Mouse (Mus musculus) limb, embryonic 10.5 days (tissue): ENCODE data around the gene Nat9. TPM values are rescaled to one million over a fixed set of nuclear protein-coding genes. Genes with fewer than 3 reads are reported as not detected.

Experiments used
- DNase-seq: peaks from one replicate; pipeline ENCODE4 v3.0.0-alpha.2; 2017; ENCODE audit warnings: low spot score
- H3K27ac ChIP-seq: fragments of 300-500 bp; sonication (generic); 2 replicates; pipeline ENCODE4 v1.5.1; 2016; ENCODE audit warnings: mild to moderate bottlenecking
- H3K27me3 ChIP-seq: fragments of 300-500 bp; sonication (generic); 2 replicates; pipeline ENCODE4 v1.6.1; 2016; ENCODE audit warnings: low read depth, mild to moderate bottlenecking; ENCODE audit not compliant: poor library complexity, severe bottlenecking
- H3K36me3 ChIP-seq: fragments of 300-500 bp; sonication (generic); 2 replicates; pipeline ENCODE4 v1.6.1; 2016; ENCODE audit warnings: mild to moderate bottlenecking, moderate library complexity
- H3K4me1 ChIP-seq: fragments of 300-500 bp; sonication (generic); 2 replicates; pipeline ENCODE4 v1.6.1; 2016
- H3K4me3 ChIP-seq: fragments of 300-500 bp; sonication (generic); 2 replicates; pipeline ENCODE4 v1.5.1; 2016; ENCODE audit warnings: mild to moderate bottlenecking, moderate library complexity
- H3K9me3 ChIP-seq: fragments of 300-500 bp; sonication (generic); replicated peaks from 2 replicates; pipeline ENCODE4 v1.6.1; 2016; ENCODE audit warnings: mild to moderate bottlenecking
- WGBS: fragments of 180-500 bp; shearing (Covaris S2); methylation state at CpG from one replicate; pipeline ENCODE4 v1.1.7; 2016; 5-methylcytosine and 5-hydroxymethylcytosine counted together
- polyA plus RNA-seq: library from polyadenylated mRNA; unstranded; fragments of >200 nt; fragmentation: Nextera tagmentation; extraction: Ambion mirVana; gene quantifications from 2 replicates; pipeline ENCODE4 v1.2.1, GENCODE M21; 2016

Gene Nat9
- polyA plus RNA-seq, 1 experiment from 2014 or later, result 22.7 TPM

GRCm38 (mm10) chr11:115184973-115185372, 2.7 kb downstream of the Nat9 start:
- no peak for DNase-seq
- Histone ChIP-seq H3K4me1 (peaks cover 29% of the 10 kb centered on the region), H3K27me3 (no peaks in the 10 kb centered on the region), H3K4me3 (no peak overlapping the region), H3K27ac (no peak overlapping the region), H3K9me3 (no peaks in the 10 kb centered on the region), H3K36me3 (0 out of 2 replicates have a peak, but pooled peaks cover under 1% of the 10 kb centered on the region)
- WGBS, result 39% methylated on average over 4 of the region's 4 CpGs

- no peak overlapping the region for H3K4me3 ChIP-seq
- WGBS, result 24% methylated on average over 12 of the region's 12 CpGs
- DNase-seq, result peak; percentile 92
- peaks cover 5% of the 10 kb centered on the region; the same call in 1 of the 2 replicates for H3K27me3 ChIP-seq
- no peaks in the 10 kb centered on the region for H3K9me3 ChIP-seq
- peaks cover 43% of the 10 kb centered on the region for H3K4me1 ChIP-seq
- H3K27ac ChIP-seq, result no peak overlapping the region
- no peaks in the 10 kb centered on the region for H3K36me3 ChIP-seq
Observed at GRCm38 (mm10) chr11:115181913-115182638, 5.6 kb downstream of the Nat9 start.

GRCm38 (mm10) chr11:115179881-115180280, 7.8 kb downstream of the Nat9 start:
- peaks cover 20% of the 10 kb centered on the region for H3K27me3 ChIP-seq
- H3K4me3 ChIP-seq, result no peak overlapping the region
- no peaks in the 10 kb centered on the region for H3K36me3 ChIP-seq
- WGBS, result 75% methylated on average over 6 of the region's 6 CpGs
- no peak overlapping the region for H3K27ac ChIP-seq
- peaks cover 51% of the 10 kb centered on the region for H3K4me1 ChIP-seq
- no peak for DNase-seq
- no peaks in the 10 kb centered on the region for H3K9me3 ChIP-seq

GRCm38 (mm10) chr11:115179191-115179590, 8.5 kb downstream of the Nat9 start:
- peaks cover 27% of the 10 kb centered on the region for H3K27me3 ChIP-seq
- peaks cover 58% of the 10 kb centered on the region for H3K4me1 ChIP-seq
- H3K36me3 ChIP-seq, result no peaks in the 10 kb centered on the region
- H3K27ac ChIP-seq, result peak overlapping the region; percentile 6; the same call in 1 of the 2 replicates
- no peak overlapping the region for H3K4me3 ChIP-seq
- DNase-seq, result no peak
- 76% methylated on average over 6 of the region's 6 CpGs for WGBS
- no peaks in the 10 kb centered on the region for H3K9me3 ChIP-seq

GRCm38 (mm10) chr11:115178766-115179165, 8.9 kb downstream of the Nat9 start:
- 79% methylated on average over 2 of the region's 2 CpGs for WGBS

GRCm38 (mm10) chr11:115177559-115178195, 10.0 kb downstream of the Nat9 start:
- Histone ChIP-seq H3K27ac (peak overlapping the region; percentile 61; the same call in 1 of the 2 replicates), H3K4me1 (peaks cover 73% of the 10 kb centered on the region), H3K27me3 (peaks cover 42% of the 10 kb centered on the region), H3K36me3 (no peaks in the 10 kb centered on the region), H3K9me3 (no peaks in the 10 kb centered on the region), H3K4me3 (no peak overlapping the region)
- WGBS, result 35% methylated on average over 10 of the region's 10 CpGs
- DNase-seq, result no peak

More at GRCm38 (mm10) chr11:115178766-115179165, 8.9 kb downstream of the Nat9 start:
- H3K27ac ChIP-seq, result no peak overlapping the region; the same call in 1 of the 2 replicates
- no peaks in the 10 kb centered on the region for H3K36me3 ChIP-seq
- H3K4me3 ChIP-seq, result no peak overlapping the region
- H3K27me3 ChIP-seq, result peaks cover 31% of the 10 kb centered on the region
- no peaks in the 10 kb centered on the region for H3K9me3 ChIP-seq
- H3K4me1 ChIP-seq, result peaks cover 62% of the 10 kb centered on the region
- no peak for DNase-seq

- Histone ChIP-seq H3K27ac (peak overlapping the region; percentile 61), H3K27me3 (peaks cover 53% of the 10 kb centered on the region), H3K4me3 (no peak overlapping the region), H3K4me1 (peaks cover 78% of the 10 kb centered on the region), H3K36me3 (no peaks in the 10 kb centered on the region), H3K9me3 (no peaks in the 10 kb centered on the region)
- 73% methylated on average over 24 of the region's 24 CpGs for WGBS
- DNase-seq, result no peak
Observed at GRCm38 (mm10) chr11:115176399-115177190, 11.1 kb downstream of the Nat9 start.

- no peaks in the 10 kb centered on the region for H3K36me3 ChIP-seq
- peaks cover 58% of the 10 kb centered on the region for H3K27me3 ChIP-seq
- H3K9me3 ChIP-seq, result no peaks in the 10 kb centered on the region
- no peak overlapping the region for H3K4me3 ChIP-seq
- no peak for DNase-seq
- WGBS, result 11% methylated on average over 16 of the region's 16 CpGs
- peaks cover 77% of the 10 kb centered on the region for H3K4me1 ChIP-seq
- peak overlapping the region; percentile 66 for H3K27ac ChIP-seq
Observed at GRCm38 (mm10) chr11:115173549-115174339, 13.9 kb downstream of the Nat9 start.

- H3K4me3 ChIP-seq, result no peak overlapping the region
- H3K36me3 ChIP-seq, result no peaks in the 10 kb centered on the region
- peaks cover 71% of the 10 kb centered on the region for H3K4me1 ChIP-seq
- no peak for DNase-seq
- peak overlapping the region; percentile 51; the same call in 1 of the 2 replicates for H3K27ac ChIP-seq
- peaks cover 58% of the 10 kb centered on the region for H3K27me3 ChIP-seq
- no peaks in the 10 kb centered on the region for H3K9me3 ChIP-seq
- 22% methylated on average over 4 of the region's 4 CpGs for WGBS
Observed at GRCm38 (mm10) chr11:115172825-115173287, 14.8 kb downstream of the Nat9 start.

GRCm38 (mm10) chr11:115171125-115171524, 16.5 kb downstream of the Nat9 start:
- H3K27ac ChIP-seq, result peak overlapping the region; percentile 38; the same call in 1 of the 2 replicates
- H3K9me3 ChIP-seq, result no peaks in the 10 kb centered on the region
- no peak for DNase-seq
- 29% methylated on average over 8 of the region's 8 CpGs for WGBS
- no peaks in the 10 kb centered on the region for H3K36me3 ChIP-seq
- peaks cover 54% of the 10 kb centered on the region for H3K4me1 ChIP-seq
- H3K27me3 ChIP-seq, result peaks cover 46% of the 10 kb centered on the region
- 0 out of 2 replicates have a peak overlapping the region, but pooled peaks have one; percentile 2 for H3K4me3 ChIP-seq

- Histone ChIP-seq H3K27ac (no peak overlapping the region), H3K4me3 (no peak overlapping the region), H3K27me3 (peaks cover 54% of the 10 kb centered on the region), H3K36me3 (no peaks in the 10 kb centered on the region), H3K4me1 (peaks cover 48% of the 10 kb centered on the region), H3K9me3 (no peaks in the 10 kb centered on the region)
- DNase-seq, result no peak
- WGBS, result 87% methylated on average over 4 of the region's 4 CpGs
Observed at GRCm38 (mm10) chr11:115169430-115169829, 18.2 kb downstream of the Nat9 start.
